Mouse (Mus musculus): Measurements from ENCODE around the gene Rnf114.

Gene Rnf114

DNA sequence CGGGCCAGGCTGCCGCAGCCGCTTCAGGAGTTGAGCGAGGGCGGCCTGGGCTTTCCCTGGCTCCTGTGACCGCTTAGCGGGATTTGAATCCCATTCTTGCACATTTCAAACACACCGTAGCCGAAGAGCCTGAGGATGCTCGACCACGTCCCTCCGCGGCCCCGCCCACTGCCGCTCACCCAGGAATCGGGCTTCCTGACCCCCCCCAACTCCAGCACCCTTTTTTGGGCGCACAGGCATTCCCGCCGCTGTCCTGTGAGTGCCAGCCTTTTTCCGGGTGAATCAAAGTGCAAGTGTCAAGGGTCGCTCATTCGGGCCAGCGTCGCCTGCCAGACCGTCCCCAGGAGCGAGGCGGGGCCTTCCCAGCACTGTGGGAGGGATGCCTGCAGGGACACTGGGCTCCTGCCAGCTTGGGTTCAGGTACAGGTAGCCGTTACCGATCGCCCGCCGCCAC is 11.5 kb downstream of the Rnf114 start:
- DNase-seq (ENCODE audit: low read depth, low spot score) = peak; percentile 62

GRCm38 (mm10) chr2:167505127-167505526 is 12.7 kb downstream of the Rnf114 start:
- DNase-seq (ENCODE audit: low read depth, low spot score) = no peak

DNA sequence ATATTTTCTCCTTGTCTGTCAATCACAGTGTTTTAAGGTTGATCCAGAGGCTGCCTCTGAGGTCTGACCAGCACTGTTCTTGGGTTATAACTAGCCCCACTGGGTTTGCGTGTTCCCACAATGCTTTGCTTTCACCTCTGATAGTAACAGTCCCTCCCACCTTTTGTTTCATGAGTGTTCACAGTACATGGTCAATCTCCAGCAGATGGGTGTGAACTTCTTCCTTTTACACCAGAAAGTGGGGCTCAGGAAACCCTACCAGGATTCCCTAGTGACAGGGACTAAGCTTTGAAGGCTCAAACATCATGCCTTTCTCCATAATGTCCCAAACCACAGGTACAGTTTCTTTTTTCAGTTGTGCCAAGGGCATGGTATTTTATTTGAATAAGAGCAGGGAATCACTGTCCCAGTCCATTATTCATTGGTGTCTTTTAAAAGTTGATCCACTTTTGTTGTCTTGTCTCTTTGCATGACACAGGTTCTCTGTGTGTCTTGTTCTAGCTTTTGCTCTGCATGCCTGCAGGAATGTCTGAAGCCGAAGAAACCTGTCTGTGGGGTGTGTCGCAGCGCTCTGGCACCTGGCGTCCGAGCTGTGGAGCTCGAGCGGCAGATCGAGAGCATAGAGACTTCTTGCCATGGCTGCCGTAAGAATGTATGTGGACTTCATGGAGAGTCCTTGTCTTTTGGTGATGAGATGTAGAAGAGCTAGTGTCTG is 14.3 kb downstream of the Rnf114 start:
- peak; percentile 71 for DNase-seq (ENCODE audit: low read depth, low spot score)

DNA sequence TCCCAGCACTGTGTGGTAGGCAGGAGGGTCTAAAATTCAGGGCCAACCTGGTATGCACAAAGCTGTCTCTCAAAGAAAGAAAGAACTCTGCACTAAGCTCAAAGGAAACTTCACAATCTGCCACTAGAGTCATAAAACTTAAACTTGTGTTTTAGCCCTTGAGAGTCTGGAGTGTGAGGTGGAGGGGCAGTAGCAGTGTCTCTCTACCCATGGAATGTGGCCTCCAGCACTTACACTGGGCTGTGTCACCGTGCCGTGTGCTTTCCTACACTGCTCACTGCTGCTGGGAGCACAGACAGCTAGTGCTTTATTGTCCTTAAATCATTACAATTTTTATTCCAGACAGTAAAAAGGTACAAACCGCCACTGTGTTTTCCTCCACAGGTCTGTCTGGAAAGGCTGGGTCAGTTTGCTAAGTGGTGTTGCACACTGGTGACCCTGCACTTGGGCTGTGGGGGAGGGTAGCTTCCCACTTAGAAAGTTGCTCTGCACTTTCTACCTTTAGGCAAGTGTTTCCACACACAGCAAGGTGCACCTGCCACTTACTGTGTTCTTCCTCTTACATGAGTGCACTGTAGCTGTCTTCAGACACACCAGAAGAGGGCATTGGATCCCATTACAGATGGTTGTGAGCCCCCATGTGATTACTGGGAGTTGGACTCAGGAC is 15.4 kb downstream of the Rnf114 start:
- no peak for DNase-seq (ENCODE audit: low read depth, low spot score)

- DNase-seq (ENCODE audit: low read depth, low spot score) = no peak
Measured at GRCm38 (mm10) chr2:167508569-167508968, 16.1 kb downstream of the Rnf114 start.

DNA sequence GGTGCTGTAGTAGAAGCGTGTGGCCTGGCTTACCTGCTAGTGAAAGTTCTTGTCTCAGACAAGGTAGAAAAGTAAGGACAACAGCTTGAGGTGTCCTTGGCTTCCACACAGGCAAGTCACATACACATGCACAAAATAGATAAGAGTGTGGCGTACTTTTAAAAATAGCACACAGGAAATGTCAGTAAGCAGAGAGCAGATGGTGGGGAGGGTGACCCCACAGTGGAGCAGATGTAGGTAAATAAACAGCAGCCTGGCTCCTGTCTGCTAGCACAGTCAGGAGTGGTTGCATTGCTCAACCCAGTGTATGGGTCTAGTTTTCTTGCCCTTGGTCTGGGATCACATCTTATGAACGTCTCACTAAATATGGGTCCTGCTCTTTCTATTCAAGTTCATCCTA is 18.0 kb downstream of the Rnf114 start:
- DNase-seq (ENCODE audit: low read depth, low spot score) = no peak

GRCm38 (mm10) chr2:167512365-167512764 is 19.9 kb downstream of the Rnf114 start:
- DNase-seq (ENCODE audit: low read depth, low spot score) = no peak

GRCm38 (mm10) chr2:167512970-167513369 is 20.5 kb downstream of the Rnf114 start:
- DNase-seq (ENCODE audit: low read depth, low spot score) = peak; percentile 60

- no peak for DNase-seq (ENCODE audit: low read depth, low spot score)
Measured at GRCm38 (mm10) chr2:167514641-167515040, 22.2 kb downstream of the Rnf114 start.

DNA sequence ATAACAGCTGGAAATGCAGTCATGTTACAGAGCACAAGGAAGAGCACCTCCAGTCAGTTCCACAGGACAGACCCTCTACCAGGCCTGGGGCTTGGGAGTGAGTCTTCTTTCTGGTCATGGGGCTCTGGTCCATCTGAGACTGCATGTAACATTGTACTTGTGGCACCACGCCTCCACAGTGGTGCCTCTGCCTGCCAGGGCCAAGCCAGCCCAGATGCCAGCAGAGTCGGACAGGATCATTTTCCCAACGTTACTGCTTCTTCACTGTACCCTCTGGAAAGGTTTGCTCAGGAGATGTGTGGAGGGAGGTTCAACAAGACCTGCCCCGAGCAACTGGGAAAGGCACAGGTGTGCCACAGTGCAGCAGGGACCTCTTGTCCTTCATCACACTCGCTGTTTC is 23.2 kb downstream of the Rnf114 start:
- no peak for DNase-seq (ENCODE audit: low read depth, low spot score)

DNA sequence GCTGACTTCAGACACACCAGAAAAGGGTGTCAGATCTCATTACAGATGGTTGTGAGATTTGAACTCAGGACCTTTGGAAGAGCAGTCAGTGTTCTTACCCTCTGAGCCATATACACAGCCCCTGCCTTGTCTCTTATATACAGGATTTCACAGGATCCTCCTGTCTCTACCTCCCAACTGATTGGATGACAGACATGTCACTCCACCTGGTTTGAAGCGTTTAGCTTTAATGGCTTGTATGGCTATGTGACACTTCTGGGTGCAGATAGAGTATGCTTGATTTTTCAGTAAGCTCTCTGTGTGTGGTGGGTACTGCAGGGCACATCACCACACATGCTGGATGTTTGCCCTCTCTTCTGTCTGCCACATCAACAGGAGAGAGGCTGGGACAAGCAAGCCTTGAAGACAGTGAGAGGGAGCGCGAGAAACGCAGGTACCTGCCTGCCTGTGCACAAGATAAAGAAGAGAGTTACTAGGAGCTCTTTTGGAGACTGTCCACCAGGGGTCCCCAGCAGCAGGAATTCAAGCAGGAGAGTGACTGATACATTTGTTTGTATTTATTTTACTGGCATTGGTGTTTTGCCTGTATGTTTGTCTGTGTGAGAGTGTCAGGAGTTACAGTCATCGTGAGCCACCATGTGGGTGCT is 27.3 kb downstream of the Rnf114 start:
- peak; percentile 77 for DNase-seq (ENCODE audit: low read depth, low spot score)

- DNase-seq (ENCODE audit: low read depth, low spot score) = peak; percentile 43
Measured at GRCm38 (mm10) chr2:167528278-167528677, 35.8 kb downstream of the Rnf114 start.

DNA sequence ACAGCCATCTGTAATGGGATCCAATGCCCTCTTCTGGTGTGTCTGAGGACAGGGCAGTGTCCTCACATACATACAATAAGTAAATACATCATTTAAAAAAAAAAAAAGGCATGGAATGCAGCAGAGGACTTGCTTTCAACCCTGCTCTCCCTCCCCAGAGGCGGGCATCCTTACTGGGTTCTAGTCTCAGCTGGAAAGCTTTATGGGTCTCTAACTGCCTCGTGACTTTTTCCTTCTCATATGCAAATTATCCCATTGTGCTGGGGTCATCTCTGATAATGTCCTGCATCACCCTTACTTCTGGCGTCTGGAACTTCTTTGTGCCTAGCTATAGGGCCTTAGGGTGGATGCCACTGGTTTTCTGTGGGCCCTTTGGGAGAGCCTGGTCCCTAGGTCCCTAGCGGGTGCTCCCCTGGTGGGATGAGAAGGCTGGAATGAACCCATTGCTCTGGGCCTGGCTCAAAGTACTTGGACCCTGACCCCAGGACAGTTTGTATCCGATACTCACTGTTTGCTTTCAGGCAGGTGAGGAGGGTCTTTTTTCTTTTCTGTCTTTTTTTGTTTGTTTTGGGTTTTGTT is 37.6 kb downstream of the Rnf114 start:
- peak; percentile 64 for DNase-seq (ENCODE audit: low read depth, low spot score)

DNA sequence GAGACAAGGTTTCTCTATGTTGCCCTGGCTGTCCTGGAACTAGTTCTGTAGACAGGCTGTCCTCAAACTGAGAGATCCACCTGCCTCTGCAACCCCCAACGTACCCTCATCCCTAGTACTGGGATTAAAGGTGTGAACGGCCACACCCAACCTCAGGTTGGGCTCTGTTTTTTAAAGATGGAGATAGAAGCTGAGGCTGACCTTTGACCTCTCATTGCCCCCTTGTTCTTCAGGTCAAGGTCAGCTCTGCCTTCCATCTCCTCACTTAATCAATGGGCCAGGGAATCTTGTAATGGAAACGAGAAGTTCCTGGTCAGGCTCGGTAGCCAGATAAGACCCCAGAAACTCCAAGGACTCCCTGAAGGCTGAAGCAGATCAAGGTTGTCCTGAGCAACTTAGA is 38.1 kb downstream of the Rnf114 start:
- DNase-seq (ENCODE audit: low read depth, low spot score) = peak; percentile 58

DNA sequence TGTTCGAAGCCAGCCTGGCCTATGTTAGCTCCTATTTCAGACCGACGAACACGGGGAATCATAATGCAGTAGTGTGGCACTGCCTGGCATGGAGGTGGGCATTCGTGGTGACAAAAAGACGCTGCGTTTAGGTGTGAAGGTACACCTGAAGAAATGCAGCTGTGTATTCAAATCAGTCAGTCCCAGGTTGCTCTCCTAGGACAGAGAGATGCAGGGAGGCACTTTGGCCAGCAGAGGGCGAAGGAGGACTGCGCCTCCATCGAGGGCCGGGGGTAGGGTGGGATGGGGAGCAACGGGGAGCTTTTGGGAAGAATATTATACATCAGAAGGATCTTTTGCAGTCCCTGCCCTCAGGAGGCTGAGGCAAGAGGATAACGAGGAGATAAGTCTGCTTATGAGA is 39.7 kb downstream of the Rnf114 start:
- DNase-seq (ENCODE audit: low read depth, low spot score) = peak; percentile 58

GRCm38 (mm10) chr2:167533880-167534279 is 41.4 kb downstream of the Rnf114 start:
- no peak for DNase-seq (ENCODE audit: low read depth, low spot score)

DNA sequence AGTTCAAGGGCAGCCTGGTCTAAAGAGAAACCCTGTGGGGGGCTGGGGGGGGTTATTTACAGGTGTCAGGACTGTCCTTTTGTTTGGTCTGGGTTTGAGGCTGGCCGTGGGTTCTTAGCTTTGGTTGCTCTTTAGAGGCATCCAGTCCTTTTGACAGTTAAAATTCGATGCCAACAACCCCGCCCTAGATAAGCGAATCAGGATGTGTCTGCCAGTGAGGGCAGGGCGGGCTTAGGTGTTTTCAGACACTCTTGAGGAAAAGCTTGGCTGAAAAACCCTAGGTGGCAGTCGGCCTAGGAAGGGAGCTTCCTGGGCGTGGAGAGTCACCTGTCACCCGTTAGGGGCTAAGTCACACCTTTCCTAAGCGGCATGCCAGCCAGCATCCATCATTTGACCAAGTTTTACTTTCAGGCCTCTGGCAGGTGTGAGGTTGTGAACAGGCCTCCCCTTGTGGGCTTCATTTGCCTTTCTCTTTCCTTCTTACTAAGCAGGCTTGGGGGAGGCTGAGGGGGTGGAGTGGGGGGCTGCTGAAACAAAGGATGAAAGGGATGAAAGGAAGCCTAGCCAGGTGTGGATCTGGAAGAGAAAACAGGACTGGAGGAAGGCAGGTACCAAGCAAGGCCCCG is 44.0 kb downstream of the Rnf114 start:
- no peak for DNase-seq (ENCODE audit: low read depth, low spot score)

DNA sequence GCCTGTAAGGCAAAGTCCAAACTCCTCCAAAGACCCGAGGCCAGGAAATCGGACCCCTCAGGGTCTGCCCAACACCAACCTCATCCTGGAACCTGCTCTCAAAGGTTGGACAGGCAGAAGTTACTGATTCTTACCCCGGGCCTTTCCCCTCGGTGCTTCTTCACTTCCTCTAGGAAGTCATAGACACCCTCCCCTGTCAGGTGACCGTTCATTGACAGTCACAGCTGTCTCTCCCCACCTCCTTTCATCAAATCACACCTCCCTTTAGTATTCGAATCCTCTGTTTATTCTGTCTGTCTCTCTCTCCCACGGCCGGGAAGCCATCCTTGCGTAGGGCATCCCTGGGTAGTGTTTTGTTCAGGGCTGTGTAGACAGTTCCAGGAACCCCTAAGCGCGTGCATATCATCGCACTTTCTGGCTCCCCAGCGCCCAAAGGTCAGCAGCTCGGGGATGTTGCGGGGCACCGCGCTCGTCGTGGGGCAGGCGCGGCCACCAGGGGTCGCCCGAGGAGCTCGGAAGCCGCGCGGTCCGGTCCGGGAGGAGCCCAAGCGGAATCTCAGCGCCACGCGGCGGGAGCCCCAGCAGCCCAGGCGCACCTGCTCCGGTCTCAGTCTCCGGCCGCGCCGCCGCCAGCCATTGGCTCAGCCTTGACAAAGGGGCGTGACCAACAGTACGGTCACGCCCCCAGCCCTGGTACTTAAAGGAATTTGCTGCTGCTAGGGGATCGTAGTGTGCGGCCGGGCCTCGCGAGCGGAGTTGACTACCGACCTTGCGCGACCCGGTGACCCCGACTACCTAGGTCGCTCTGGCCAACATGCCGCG is 45.2 kb downstream of the Rnf114 start, which contains the start of gene Snai1:
Snai1 (plus strand) TSS at position 720 of the 822 bp plus-strand sequence.
- peak; percentile 97 for DNase-seq (ENCODE audit: low read depth, low spot score)

GRCm38 (mm10) chr2:167538671-167539306 is 46.3 kb downstream of the Rnf114 start:
- no peak for DNase-seq (ENCODE audit: low read depth, low spot score)
